Mouse (Mus musculus) layer of hippocampus, postnatal 14 days (tissue): Measurements from ENCODE around the gene Sptssa. TPM values are rescaled to one million over a fixed set of nuclear protein-coding genes. Genes with fewer than 3 reads are reported as not detected.
A peak's percentile ranks its signal among the peaks of the same experiment; 100 is the strongest.
"Not testable (repeated sequence)": the region's sequence is repeated elsewhere in the genome, so short reads cannot be mapped to it uniquely, and the experiment has no call there.

ENCODE experiments used
- DNase-seq, 2 experiments: peaks; one replicate each; pipeline ENCODE4 v3.0.0; 2021 to 2022; ENCODE audit warnings: low spot score in 2 of 2, mixed read lengths in 1 of 2
- long read RNA-seq, 2 experiments: library from polyadenylated mRNA; stranded (forward); transcript quantifications; one replicate each; pipeline ENCODE4 v2.0.0; 2021
- total RNA-seq, 2 experiments: library from RNA; stranded (reverse); gene quantifications; 2 replicates each; pipeline ENCODE4 v1.2.3; 2021

Gene Sptssa
- total RNA-seq, result 10 to 100 TPM; 30.9 to 35.2 TPM
- long read RNA-seq, experiment 1, transcript Sptssa-201 (2 exons, 1,346 nt), result major isoform, 65 of 68 reads
- long read RNA-seq, experiment 1, partial matches to known transcripts, result 0 of 68 reads
- long read RNA-seq, experiment 1, other reads (novel, unspliced or antisense), result 3 of 68 reads
- long read RNA-seq, experiment 2, transcript Sptssa-201 (2 exons, 1,346 nt), result major isoform, 96 of 97 reads
- long read RNA-seq, experiment 2, partial matches to known transcripts, result 1 of 97 reads
- long read RNA-seq, experiment 2, other reads (novel, unspliced or antisense), result 0 of 97 reads

DNA sequence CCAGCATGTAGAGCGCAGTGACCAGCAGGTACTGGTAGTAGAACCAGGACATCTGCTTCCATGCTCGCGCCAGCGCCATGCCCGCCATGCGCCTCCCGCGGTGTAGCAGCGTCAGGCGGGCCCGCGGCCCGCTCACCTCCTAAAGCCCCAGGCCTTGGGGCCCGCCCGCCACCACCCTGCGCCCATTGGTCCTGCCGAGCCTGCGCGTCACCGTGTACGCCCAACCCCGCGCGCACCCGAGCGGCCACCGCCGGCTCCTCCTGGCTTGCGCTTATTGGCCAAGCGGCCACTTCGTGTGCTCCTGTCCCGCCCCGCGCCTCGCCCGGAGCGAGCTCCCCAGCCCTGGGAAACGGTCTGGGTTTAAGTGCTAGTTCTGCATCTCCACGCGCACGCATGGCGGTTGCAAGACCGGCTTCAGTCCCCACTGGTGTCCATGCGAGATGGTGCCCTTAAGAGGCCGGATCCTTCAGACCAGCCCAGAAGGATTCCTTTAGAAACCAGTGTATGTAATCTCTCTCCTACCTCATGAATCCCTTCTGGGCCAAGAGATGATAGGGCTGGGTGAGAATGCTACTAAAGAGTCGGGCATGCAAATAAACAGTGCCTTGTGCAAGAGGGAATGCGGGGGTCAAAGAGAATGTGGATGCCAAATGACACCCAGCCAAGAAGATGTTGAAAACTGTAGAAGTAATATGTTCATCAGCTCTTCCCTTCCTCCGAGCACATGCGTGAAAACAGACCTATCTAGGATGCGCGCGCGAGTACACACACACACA, at the start of gene Sptssa:
Sptssa (minus strand) TSS at position 178 of the 776 bp plus-strand sequence.
- peak; percentile 94 to 95 for DNase-seq

- no peak for DNase-seq
Measured at GRCm38 (mm10) chr12:54699394-54699793, 43.0 kb upstream of the Sptssa start.

GRCm38 (mm10) chr12:54697791-54698250, 41.4 kb upstream of the Sptssa start:
- DNase-seq, result no peak

- DNase-seq, result peak in 1 of 2 experiments; percentile 54
Measured at GRCm38 (mm10) chr12:54697003-54697597, 40.7 kb upstream of the Sptssa start.

DNA sequence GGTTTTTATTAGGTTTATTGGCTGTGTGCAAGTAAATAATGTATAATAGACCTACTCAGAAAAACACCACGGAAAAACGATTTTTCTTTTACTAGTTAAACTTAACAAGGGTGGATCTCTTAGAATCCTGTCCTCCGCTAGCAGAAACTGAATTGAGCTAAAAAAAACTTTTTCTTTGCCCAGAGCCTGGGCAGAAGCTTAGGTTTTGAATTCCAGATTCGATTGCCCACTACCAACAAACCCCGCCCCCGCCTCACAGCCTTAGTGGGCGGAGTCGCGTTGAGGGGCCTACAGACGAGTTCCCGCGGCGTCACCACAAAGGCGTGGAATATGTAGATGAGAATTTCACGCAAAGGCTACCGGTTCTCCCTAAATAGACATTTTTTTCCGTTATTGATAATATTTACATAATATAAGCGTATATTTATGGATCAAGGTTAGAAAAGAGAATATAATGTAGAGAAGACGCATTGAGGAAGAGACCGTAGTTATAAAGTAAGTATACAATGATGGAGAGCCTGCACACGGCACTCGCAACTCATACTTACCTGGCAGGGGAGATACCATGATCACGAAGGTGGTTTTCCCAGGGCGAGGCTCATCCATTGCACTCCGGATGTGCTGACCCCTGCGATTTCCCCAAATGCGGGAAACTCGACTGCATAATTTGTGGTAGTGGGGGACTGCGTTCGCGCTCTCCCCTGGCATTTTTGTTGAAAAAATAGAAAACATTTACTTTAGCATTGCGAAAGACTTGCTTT, 40.0 kb upstream of the Sptssa start:
- DNase-seq, result peak; percentile 93 to 97

GRCm38 (mm10) chr12:54695511-54696241, 39.3 kb upstream of the Sptssa start, which contains the start of gene Eapp:
Eapp (minus strand) TSS chr12:54695897.
- DNase-seq, result peak; percentile 96 to 97

- DNase-seq, result no peak
Measured at GRCm38 (mm10) chr12:54694847-54695510, 38.6 kb upstream of the Sptssa start.

DNA sequence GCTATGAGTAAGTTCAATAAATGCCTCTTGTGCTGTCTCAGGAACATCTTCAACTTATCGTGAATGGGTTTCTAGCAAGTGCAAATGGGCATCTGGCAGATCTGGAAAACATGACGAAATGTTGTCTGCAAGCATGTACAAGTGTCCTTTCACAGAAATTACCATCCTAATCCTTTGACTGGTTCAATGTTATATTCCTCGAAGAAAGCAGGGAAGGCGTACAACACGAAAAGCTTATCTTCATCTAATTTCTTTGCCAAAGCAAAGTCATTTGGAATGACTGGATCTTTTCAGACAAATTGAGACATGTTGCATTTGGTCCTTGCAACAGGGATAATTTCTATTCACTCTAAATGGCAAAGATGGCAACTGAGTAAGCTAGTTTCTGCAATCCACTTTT, 32.7 kb upstream of the Sptssa start:
- no peak for DNase-seq

GRCm38 (mm10) chr12:54683182-54683581, 26.8 kb upstream of the Sptssa start:
- no peak for DNase-seq

DNA sequence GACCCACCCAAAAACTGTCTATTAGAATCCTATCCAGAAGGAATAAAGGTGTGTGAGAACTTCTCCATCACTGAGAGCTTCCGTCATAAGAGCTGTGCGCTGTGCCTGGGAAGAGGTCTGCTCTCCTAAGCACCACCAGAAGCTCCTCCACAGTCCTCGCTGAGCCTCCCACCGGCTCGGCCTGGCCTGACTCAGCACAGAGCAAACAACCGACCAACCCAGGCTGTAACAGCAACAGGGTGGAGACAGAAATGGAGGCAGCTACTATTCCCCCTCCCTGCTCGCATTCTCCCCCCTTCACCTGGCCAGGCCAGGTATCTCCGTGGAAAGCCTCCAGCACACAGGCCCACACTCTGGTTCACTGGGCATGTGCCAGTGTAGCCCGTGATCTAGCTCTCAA, 20.3 kb upstream of the Sptssa start:
- no peak for DNase-seq

GRCm38 (mm10) chr12:54675396-54675795, 19.0 kb upstream of the Sptssa start:
- no peak for DNase-seq

DNA sequence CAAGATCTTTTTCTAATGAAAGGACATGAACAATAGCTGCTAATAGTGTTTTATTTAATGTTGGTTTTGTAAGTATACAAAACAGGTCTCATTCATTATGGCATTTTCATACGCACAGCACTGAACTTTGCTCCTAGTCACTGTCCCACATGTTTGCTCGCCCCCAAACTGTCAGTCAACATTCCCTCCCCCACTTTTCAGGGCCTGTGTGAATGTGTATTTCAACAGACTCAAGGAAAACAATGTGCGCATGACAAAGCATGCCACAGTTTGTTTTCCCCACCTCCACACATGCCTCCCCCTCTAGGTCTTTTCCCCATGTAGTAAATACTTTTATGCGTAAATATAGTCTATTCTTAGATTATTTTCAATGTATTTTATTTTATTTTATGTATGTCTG, 14.9 kb upstream of the Sptssa start:
- no peak for DNase-seq

DNA sequence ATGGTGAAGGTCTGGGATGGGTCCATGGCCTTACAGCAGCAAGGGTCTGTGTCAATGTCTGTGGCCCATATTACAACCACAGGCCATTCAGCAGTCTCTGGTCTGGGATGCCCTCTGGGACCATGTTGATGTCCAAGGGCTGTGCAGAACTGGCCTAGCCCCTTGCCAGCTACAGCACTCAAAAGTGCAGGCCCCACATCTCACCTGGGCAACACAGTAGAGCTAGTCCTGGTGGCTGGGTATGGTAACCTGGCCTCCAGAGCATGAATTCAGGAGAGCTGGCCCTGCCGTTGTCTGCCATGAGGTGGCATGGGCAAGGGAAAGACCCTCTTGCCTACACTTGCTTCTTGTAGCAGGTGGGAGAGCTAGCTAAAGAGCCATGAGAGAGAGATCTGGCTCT, 11.8 kb upstream of the Sptssa start:
- no peak for DNase-seq

GRCm38 (mm10) chr12:54665526-54665925, 9.2 kb upstream of the Sptssa start:
- no peak for DNase-seq

- DNase-seq, result not testable (repeated sequence)
Measured at GRCm38 (mm10) chr12:54661470-54661869, 5.1 kb upstream of the Sptssa start.

- no peak for DNase-seq
Measured at GRCm38 (mm10) chr12:54659901-54660300, 3.5 kb upstream of the Sptssa start.

DNA sequence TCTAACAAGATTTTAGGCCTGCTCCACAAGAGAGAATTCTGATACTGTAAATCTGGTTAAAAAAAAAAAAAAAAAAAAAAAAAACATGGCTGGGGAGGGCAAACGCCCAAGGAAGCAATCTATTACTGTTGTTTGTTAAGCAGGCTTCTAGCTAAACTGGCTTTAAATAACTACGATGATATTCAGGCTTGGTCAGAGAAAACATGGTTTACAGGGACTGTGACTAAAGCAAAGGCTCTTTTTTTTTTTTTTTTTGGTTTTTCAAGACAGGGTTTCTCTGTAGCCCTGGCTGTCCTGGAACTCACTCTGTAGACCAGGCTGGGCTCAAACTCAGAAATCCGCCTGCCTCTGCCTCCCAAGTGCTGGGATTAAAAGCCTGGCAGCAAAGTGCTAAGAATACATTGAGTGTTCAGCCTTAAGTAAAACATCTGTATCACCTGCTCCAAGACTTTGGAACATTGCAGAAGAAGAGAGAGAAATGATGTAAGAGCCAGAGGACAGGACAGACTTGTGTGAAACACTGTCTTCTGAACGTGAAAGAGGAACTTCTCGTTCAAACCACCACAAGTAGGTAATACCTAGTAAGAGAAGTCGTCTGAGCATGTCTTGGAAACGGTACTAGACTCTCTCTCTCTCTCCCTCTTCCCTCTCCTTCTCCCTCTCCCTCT, 2.2 kb upstream of the Sptssa start:
- DNase-seq, result no peak

GRCm38 (mm10) chr12:54657951-54658350, 1.6 kb upstream of the Sptssa start:
- DNase-seq, result no peak

DNA sequence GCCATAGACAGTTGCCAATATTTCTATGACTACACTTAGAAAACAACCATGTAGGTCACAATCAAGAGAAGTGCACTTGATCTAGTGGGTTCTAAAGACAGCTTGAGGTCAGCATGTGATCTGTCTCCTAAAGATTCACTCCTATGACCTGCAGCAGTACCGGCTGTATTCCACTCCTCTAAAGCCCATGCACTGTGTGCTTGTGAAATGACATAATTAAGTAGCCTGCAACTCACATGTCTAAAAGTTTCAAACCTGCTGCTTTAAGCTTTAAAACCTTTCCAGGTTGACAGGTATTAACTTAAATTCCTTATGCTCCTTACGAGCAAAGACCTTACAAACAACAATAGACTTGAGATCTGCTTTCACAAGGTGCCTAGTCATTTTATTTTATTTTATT, 853 bp upstream of the Sptssa start:
- no peak for DNase-seq
